10 mouse cellular contexts compared by ENCODE assay signal in genomic region chr7:78797843-78798455, GRCm38 (mm10). TPM values are rescaled to one million over a fixed set of nuclear protein-coding genes. Genes with fewer than 3 reads are reported as not detected.
DNase-seq lines count a peak whose midpoint lies in the region; ATAC-seq and TF ChIP-seq lines count a peak whose summit lies in the region.
"Had no signal": no experiment of that assay in that cellular context is flagged by ENCODE, and none has a peak within 500 bp of the region (broad histone marks: within the 10 kb centered on the region; RNA-seq: fewer than 3 reads in every experiment).

No protein-coding gene starts in this region.

- 40% methylated on average over 8 of the region's 9 CpGs for WGBS in neural tube, embryonic 13.5 days
- 39% methylated on average over 8 of the region's 9 CpGs for WGBS in neural tube, embryonic 15.5 days
- WGBS in lung, postnatal 0 days, result 60% methylated on average over 8 of the region's 9 CpGs

- no peak overlapping the region for H3K9ac ChIP-seq in neural tube, embryonic 13.5 days
- no peak overlapping the region for H3K9ac ChIP-seq in neural tube, embryonic 15.5 days (replicated peaks)
- no peak overlapping the region for H3K9ac ChIP-seq in lung, postnatal 0 days (replicated peaks; ENCODE audit: low read depth)
- H3K9ac ChIP-seq: stomach, embryonic 15.5 days had no signal

- H3K27me3 ChIP-seq in neural tube, embryonic 13.5 days, result no peaks in the 10 kb centered on the region
- no peaks in the 10 kb centered on the region for H3K27me3 ChIP-seq in neural tube, embryonic 15.5 days (replicated peaks)
- no peaks in the 10 kb centered on the region for H3K27me3 ChIP-seq in lung, postnatal 0 days (replicated peaks; ENCODE audit: insufficient read depth, low read length)
- H3K27me3 ChIP-seq: stomach, embryonic 15.5 days had no signal

- peak overlapping the region; percentile 62 for H3K27ac ChIP-seq in neural tube, embryonic 13.5 days (replicated peaks)
- no peak overlapping the region for H3K27ac ChIP-seq in neural tube, embryonic 15.5 days (replicated peaks)
- H3K27ac ChIP-seq in lung, postnatal 0 days (ENCODE audit: low read length), result no peak overlapping the region
- H3K27ac ChIP-seq: stomach, embryonic 15.5 days had no signal

- H3K4me2 ChIP-seq in neural tube, embryonic 13.5 days, result no peak overlapping the region
- H3K4me2 ChIP-seq in neural tube, embryonic 15.5 days, result no peak overlapping the region
- H3K4me2 ChIP-seq in lung, postnatal 0 days (replicated peaks; ENCODE audit: low read depth, low read length), result no peak overlapping the region
- H3K4me2 ChIP-seq: heart, embryonic 11.5 days; stomach, embryonic 15.5 days had no signal

- ATAC-seq in neural tube, embryonic 13.5 days (ENCODE audit: low read depth), result peak; percentile 70
- ATAC-seq in neural tube, embryonic 15.5 days (ENCODE audit: low FRiP score), result no peak
- ATAC-seq in lung, postnatal 0 days, result no peak

- no peaks in the 10 kb centered on the region for H3K9me3 ChIP-seq in neural tube, embryonic 13.5 days
- H3K9me3 ChIP-seq in neural tube, embryonic 15.5 days (replicated peaks), result no peaks in the 10 kb centered on the region; the same call in 1 of the 2 replicates
- H3K9me3 ChIP-seq in lung, postnatal 0 days (ENCODE audit: low read length), result no peaks in the 10 kb centered on the region
- H3K9me3 ChIP-seq: stomach, embryonic 15.5 days had no signal

- H3K4me3 ChIP-seq in neural tube, embryonic 13.5 days, result no peak overlapping the region
- H3K4me3 ChIP-seq in neural tube, embryonic 15.5 days (replicated peaks), result no peak overlapping the region
- no peak overlapping the region for H3K4me3 ChIP-seq in lung, postnatal 0 days (ENCODE audit: low read depth, low read length)
- H3K4me3 ChIP-seq: stomach, embryonic 15.5 days had no signal

- no peak for TF ChIP-seq CTCF in lung, postnatal 0 days (IDR thresholded peaks at IDR 0.05)

- DNase-seq in adrenal gland, postnatal 10 days, result peak; percentile 39
- no peak for DNase-seq in adrenal gland, postnatal 25 days
- peak; percentile 38 to 71 for DNase-seq in left cerebral cortex, adult 8-10 months (ENCODE audit: low spot score in 2 of 2)
- DNase-seq in ovary, adult 18-20 months (ENCODE audit: low spot score), result no peak
- DNase-seq in gastrocnemius, postnatal 4 days (ENCODE audit: low spot score in 2 of 2), result no peak
- no peak for DNase-seq in lung, postnatal 0 days (ENCODE audit: low spot score)

- peaks cover 1% of the 10 kb centered on the region; the same call in 1 of the 2 replicates for H3K36me3 ChIP-seq in neural tube, embryonic 13.5 days
- peaks cover 6% of the 10 kb centered on the region; the same call in 1 of the 2 replicates for H3K36me3 ChIP-seq in neural tube, embryonic 15.5 days
- H3K36me3 ChIP-seq in lung, postnatal 0 days (ENCODE audit: insufficient read depth, low read length), result no peaks in the 10 kb centered on the region
- H3K36me3 ChIP-seq: stomach, embryonic 15.5 days had no signal

- TF ChIP-seq EP300 in lung, postnatal 0 days (IDR thresholded peaks at IDR 0.05), result no peak

- H3K4me1 ChIP-seq in neural tube, embryonic 13.5 days (replicated peaks), result peaks cover 17% of the 10 kb centered on the region
- H3K4me1 ChIP-seq in neural tube, embryonic 15.5 days, result peaks cover 8% of the 10 kb centered on the region; the same call in 1 of the 2 replicates
- H3K4me1 ChIP-seq in lung, postnatal 0 days (ENCODE audit: insufficient read depth, low read depth, low read length), result no peaks in the 10 kb centered on the region
- H3K4me1 ChIP-seq: stomach, embryonic 15.5 days had no signal

RNA-seq across cellular contexts. Expression of gene Mrpl46, which starts 14.6 kb away (rescaled TPM):
- total RNA-seq in adrenal gland, postnatal 10 days (2021), result 10 to 100 TPM; 44.0 to 46.5 TPM
- 29.7 and 40.8 TPM in 2 replicates for total RNA-seq in adrenal gland, postnatal 25 days (2021)
- polyA plus RNA-seq in neural tube, embryonic 13.5 days (2015; fragmentation: Nextera tagmentation; extraction: Ambion mirVana), result 55.9 and 58.7 TPM in 2 replicates
- polyA plus RNA-seq in neural tube, embryonic 15.5 days (2015; fragmentation: Nextera tagmentation; extraction: Ambion mirVana), result 60.2 and 60.5 TPM in 2 replicates
- total RNA-seq in left cerebral cortex, adult 8-10 months (2022), result 10 to 100 TPM; 33.7 to 37.8 (median 35.1) TPM
- 10 to 100 TPM; 35.7 to 35.9 TPM for total RNA-seq in gastrocnemius, postnatal 4 days (2021)
- polyA plus RNA-seq in lung, postnatal 0 days (2015; fragmentation: Nextera tagmentation; extraction: Ambion mirVana), result 41.7 and 43.1 TPM in 2 replicates

RNA-seq across cellular contexts. Expression of gene Mrps11, which starts 15.0 kb away (rescaled TPM):
- total RNA-seq in adrenal gland, postnatal 10 days (2021), result 10 to 100 TPM; 77.9 to 82.5 TPM
- total RNA-seq in adrenal gland, postnatal 25 days (2021), result 109 and 114 TPM in 2 replicates
- polyA plus RNA-seq in neural tube, embryonic 13.5 days (2015; fragmentation: Nextera tagmentation; extraction: Ambion mirVana), result 80.6 and 88.7 TPM in 2 replicates
- 74.5 and 76.8 TPM in 2 replicates for polyA plus RNA-seq in neural tube, embryonic 15.5 days (2015; fragmentation: Nextera tagmentation; extraction: Ambion mirVana)
- total RNA-seq in left cerebral cortex, adult 8-10 months (2022), result 10 to 100 TPM; 35.1 to 41.1 (median 35.9) TPM
- total RNA-seq in gastrocnemius, postnatal 4 days (2021), result 10 to 100 TPM; 29.7 to 32.6 TPM
- 39.8 and 46.4 TPM in 2 replicates for polyA plus RNA-seq in lung, postnatal 0 days (2015; fragmentation: Nextera tagmentation; extraction: Ambion mirVana)

RNA-seq across cellular contexts. Expression of gene Det1, which starts 49.1 kb away (rescaled TPM):
- 10 to 100 TPM; 12.2 to 14.2 TPM for total RNA-seq in adrenal gland, postnatal 10 days (2021)
- 17.1 and 17.8 TPM in 2 replicates for total RNA-seq in adrenal gland, postnatal 25 days (2021)
- polyA plus RNA-seq in neural tube, embryonic 13.5 days (2015; fragmentation: Nextera tagmentation; extraction: Ambion mirVana), result 17.1 and 17.2 TPM in 2 replicates
- polyA plus RNA-seq in neural tube, embryonic 15.5 days (2015; fragmentation: Nextera tagmentation; extraction: Ambion mirVana), result 12.6 and 13.5 TPM in 2 replicates
- 1 to 10 TPM; 6.3 to 7.1 (median 6.4) TPM for total RNA-seq in left cerebral cortex, adult 8-10 months (2022)
- total RNA-seq in gastrocnemius, postnatal 4 days (2021), result 1 to 10 TPM; 9.0 TPM
- polyA plus RNA-seq in lung, postnatal 0 days (2015; fragmentation: Nextera tagmentation; extraction: Ambion mirVana), result 7.8 and 8.5 TPM in 2 replicates

Comparison
In these comparisons a context has a peak if more than half of its experiments do, and no peak if none do; other contexts are left out.
1. DNase-seq: peak in adrenal gland, postnatal 10 days (single experiment) and left cerebral cortex, adult 8-10 months (2 of 2); none in adrenal gland, postnatal 25 days (single experiment), ovary, adult 18-20 months (single experiment), gastrocnemius, postnatal 4 days (0 of 2) and lung, postnatal 0 days (single experiment).